Mouse (Mus musculus): ENCODE measurements around the gene Tescl. TPM values are rescaled to one million over a fixed set of nuclear protein-coding genes. Genes with fewer than 3 reads are reported as not detected.

Gene Tescl
- total and polyA plus RNA-seq, 3 experiments = not detected

GRCm38 (mm10) chr7:24298635-24298972 is 35.1 kb downstream of the Tescl start:
- Histone ChIP-seq H3K4me1 (ENCODE audit: control insufficient read depth in 1 of 2, insufficient read depth in 2 of 2, low read length in 2 of 2) (no peaks in the 10 kb centered on the region; a peak in 1 of 4 replicates), H3K9ac (ENCODE audit: control insufficient read depth, low read depth, low read length, poor library complexity, severe bottlenecking) (peak overlapping the region; percentile 90), H3K36me3 (ENCODE audit: control insufficient read depth in 1 of 2, insufficient read depth in 2 of 2, low read length in 2 of 2) (no peaks in the 10 kb centered on the region), H3K79me2 (ENCODE audit: control insufficient read depth, insufficient read depth, low read length, poor library complexity) (peaks cover 5% of the 10 kb centered on the region), H3K9me3 (replicated peaks; ENCODE audit: insufficient read depth, low read length) (no peaks in the 10 kb centered on the region), H3K27ac (ENCODE audit: control insufficient read depth, low read depth, low read length) (no peak overlapping the region), H3K27me3 (ENCODE audit: control insufficient read depth in 1 of 2, insufficient read depth in 2 of 2, low read length in 2 of 2) (no peaks in the 10 kb centered on the region), H3K4me3 (ENCODE audit: control insufficient read depth in 1 of 2, insufficient read depth in 1 of 2, low read depth in 2 of 2, low read length in 2 of 2) (peak overlapping the region; percentile 75 to 94)
- TF ChIP-seq MYC (IDR thresholded peaks at IDR 0.05; ENCODE audit: low read depth, low read length) (no peak), MAZ (IDR thresholded peaks at IDR 0.05; ENCODE audit: low read depth, low read length) (no peak), SMC3 (IDR thresholded peaks at IDR 0.05; ENCODE audit: low read depth, low read length) (no peak), ZMIZ1 (IDR thresholded peaks at IDR 0.05; ENCODE audit: low read depth, low read length) (no peak), CHD1 (IDR thresholded peaks at IDR 0.05; ENCODE audit: low read depth, low read length) (no peak), HCFC1 (IDR thresholded peaks at IDR 0.05; ENCODE audit: low read depth, low read length) (no peak), CTCF (IDR thresholded peaks at IDR 0.05 in 2 of 3, conservative IDR thresholded peaks at IDR 0.05 in 1 of 3; ENCODE audit: control insufficient read depth in 1 of 3, insufficient read depth in 1 of 3, low read depth in 2 of 3, low read length in 3 of 3, poor library complexity in 1 of 3, severe bottlenecking in 1 of 3) (no peak), EP300 (IDR thresholded peaks at IDR 0.05; ENCODE audit: low read depth in 1 of 2, low read length in 2 of 2) (no peak), ZKSCAN1 (IDR thresholded peaks at IDR 0.05; ENCODE audit: low read depth, low read length) (no peak), ZC3H11A (IDR thresholded peaks at IDR 0.05; ENCODE audit: low read depth, low read length) (no peak), ETS1 (IDR thresholded peaks at IDR 0.05; ENCODE audit: low read depth, low read length) (no peak)
- DNase-seq (ENCODE audit: low read depth, low spot score) = no peak

- H3K9me3 ChIP-seq (replicated peaks; ENCODE audit: insufficient read depth, low read length) = no peaks in the 10 kb centered on the region
- DNase-seq (ENCODE audit: low read depth, low spot score) = no peak
- H3K79me2 ChIP-seq (ENCODE audit: control insufficient read depth, insufficient read depth, low read length, poor library complexity) = peaks cover 5% of the 10 kb centered on the region
- H3K4me3 ChIP-seq (ENCODE audit: control insufficient read depth in 1 of 2, insufficient read depth in 1 of 2, low read depth in 2 of 2, low read length in 2 of 2) = no peak overlapping the region
- no peaks in the 10 kb centered on the region; a peak in 1 of 4 replicates for H3K4me1 ChIP-seq (ENCODE audit: control insufficient read depth in 1 of 2, insufficient read depth in 2 of 2, low read length in 2 of 2)
- H3K36me3 ChIP-seq (ENCODE audit: control insufficient read depth in 1 of 2, insufficient read depth in 2 of 2, low read length in 2 of 2) = no peaks in the 10 kb centered on the region; a peak in 1 of 4 replicates
- H3K9ac ChIP-seq (ENCODE audit: control insufficient read depth, low read depth, low read length, poor library complexity, severe bottlenecking) = no peak overlapping the region
- TF ChIP-seq POLR2AphosphoS5 (IDR thresholded peaks at IDR 0.05; ENCODE audit: borderline replicate concordance, low read depth, low read length) = no peak
- no peak for TF ChIP-seq UBTF (IDR thresholded peaks at IDR 0.05; ENCODE audit: borderline replicate concordance, insufficient read depth, low read depth, low read length)
- TF ChIP-seq CHD2 (IDR thresholded peaks at IDR 0.05; ENCODE audit: low read length) = no peak
- no peak for TF ChIP-seq ZKSCAN1 (IDR thresholded peaks at IDR 0.05; ENCODE audit: low read depth, low read length)
- TF ChIP-seq RCOR1 (IDR thresholded peaks at IDR 0.05; ENCODE audit: low read depth, low read length) = no peak
- no peak for TF ChIP-seq GATA1 (IDR thresholded peaks at IDR 0.05; ENCODE audit: low read depth, low read length)
- no peak for TF ChIP-seq USF2 (IDR thresholded peaks at IDR 0.05; ENCODE audit: borderline replicate concordance in 1 of 2, insufficient read depth in 1 of 2, low read depth in 1 of 2, low read length in 2 of 2)
- TF ChIP-seq BHLHE40 (IDR thresholded peaks at IDR 0.05; ENCODE audit: borderline replicate concordance, low read depth, low read length) = no peak
- TF ChIP-seq GABPA (IDR thresholded peaks at IDR 0.05; ENCODE audit: low read depth, low read length) = no peak
- no peak for TF ChIP-seq MXI1 (IDR thresholded peaks at IDR 0.05; ENCODE audit: low read depth, low read length)
- no peak for TF ChIP-seq MAZ (IDR thresholded peaks at IDR 0.05; ENCODE audit: low read depth, low read length)
- no peak for TF ChIP-seq ZMIZ1 (IDR thresholded peaks at IDR 0.05; ENCODE audit: low read depth, low read length)
- H3K27ac ChIP-seq (ENCODE audit: control insufficient read depth, low read depth, low read length) = no peak overlapping the region
- no peaks in the 10 kb centered on the region for H3K27me3 ChIP-seq (ENCODE audit: control insufficient read depth in 1 of 2, insufficient read depth in 2 of 2, low read length in 2 of 2)
These were observed 36.2 kb downstream of the Tescl start for GRCm38 (mm10) chr7:24297361-24298095.

All from MEL (cell line).